Mouse (Mus musculus): ENCODE measurements at regions not wholly inside any gene's neighbourhood (a gene's known extent, or its start where the extent isn't known, plus 50 kb on each side); places are given as distances from the start of the nearest gene placed in this dataset.

GRCm38 (mm10) chr3:52685434-52686181 lies 331.4 kb downstream of the Cog6 start:
- no peak overlapping the region for H3K4me3 ChIP-seq (ENCODE audit: low read depth, low read length)
- H3K4me1 ChIP-seq (ENCODE audit: insufficient read depth), result no peaks in the 10 kb centered on the region
- H3K9me3 ChIP-seq (ENCODE audit: low read length), result no peaks in the 10 kb centered on the region
- ATAC-seq (no peak), DNase-seq (no peak)
- H3K36me3 ChIP-seq (replicated peaks; ENCODE audit: insufficient read depth, low read length), result no peaks in the 10 kb centered on the region
- H3K9ac ChIP-seq (replicated peaks), result no peak overlapping the region
- TF ChIP-seq CTCF (IDR thresholded peaks at IDR 0.05; ENCODE audit: low read depth), result no peak
- TF ChIP-seq EP300 (IDR thresholded peaks at IDR 0.05; ENCODE audit: low read depth), result no peak
- H3K27me3 ChIP-seq (ENCODE audit: insufficient read depth, low read length), result no peaks in the 10 kb centered on the region
- 64% methylated on average over 9 of the region's 9 CpGs for WGBS (ENCODE audit: insufficient replicate concordance)
- no peak overlapping the region for H3K27ac ChIP-seq (ENCODE audit: low read depth)
- no peak overlapping the region for H3K4me2 ChIP-seq (ENCODE audit: low read depth, low read length)

- DNase-seq, result no peak
- no peak overlapping the region for H3K4me3 ChIP-seq (ENCODE audit: low read depth, low read length)
Measured at GRCm38 (mm10) chr3:52680824-52681388, 336.1 kb downstream of the Cog6 start.

DNA sequence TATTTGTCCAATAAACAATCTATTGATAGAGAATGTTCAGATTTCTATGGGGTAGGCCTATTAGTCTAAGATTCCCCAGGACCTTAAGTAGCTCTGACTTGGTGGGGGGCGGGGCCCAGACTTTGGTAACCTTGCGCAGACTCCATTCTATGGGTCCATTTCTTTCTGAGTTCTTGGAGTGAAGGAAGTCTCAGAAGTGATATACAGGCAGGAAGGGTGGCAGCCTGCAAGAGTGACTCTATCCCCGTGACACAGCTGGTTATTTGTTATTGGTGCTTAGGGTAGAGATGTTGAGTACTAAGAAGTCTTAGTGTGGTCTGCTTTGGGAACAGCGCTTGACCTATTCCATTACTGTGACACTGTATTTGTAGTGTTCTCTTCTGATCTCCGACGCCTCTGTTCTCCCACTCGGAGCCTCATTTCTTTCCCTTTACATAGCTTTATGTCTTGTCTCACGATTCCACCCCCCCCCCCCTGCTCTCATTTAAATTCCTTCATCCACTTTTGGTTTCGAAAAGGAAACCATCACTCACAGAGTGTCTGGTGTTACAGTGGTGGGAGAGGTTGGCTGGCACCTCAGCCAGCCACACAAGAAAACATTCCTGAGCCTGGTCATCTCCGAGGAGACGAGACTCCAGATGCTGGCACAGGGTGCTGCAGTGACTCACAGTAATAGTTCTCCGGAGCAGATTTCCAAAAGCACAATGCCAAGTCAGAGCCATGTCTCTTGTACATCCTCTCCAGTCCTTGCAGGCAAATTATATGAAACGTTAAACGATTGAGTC lies 340.0 kb downstream of the Cog6 start:
- H3K9ac ChIP-seq (replicated peaks), result no peak overlapping the region
- H3K27me3 ChIP-seq (ENCODE audit: insufficient read depth, low read length), result no peaks in the 10 kb centered on the region
- no peaks in the 10 kb centered on the region for H3K36me3 ChIP-seq (replicated peaks; ENCODE audit: insufficient read depth, low read length)
- DNase-seq (peak; percentile 8), ATAC-seq (no peak)
- H3K27ac ChIP-seq (ENCODE audit: low read depth), result no peak overlapping the region
- WGBS (ENCODE audit: insufficient replicate concordance), result 75% methylated on average over 14 of the region's 14 CpGs
- TF ChIP-seq EP300 (IDR thresholded peaks at IDR 0.05; ENCODE audit: low read depth) (no peak), CTCF (IDR thresholded peaks at IDR 0.05; ENCODE audit: low read depth) (no peak)
- H3K9me3 ChIP-seq (ENCODE audit: low read length), result no peaks in the 10 kb centered on the region
- 0 out of 2 replicates have a peak, but pooled peaks cover 3% of the 10 kb centered on the region for H3K4me1 ChIP-seq (ENCODE audit: insufficient read depth)
- no peak overlapping the region for H3K4me3 ChIP-seq (ENCODE audit: low read depth, low read length)
- H3K4me2 ChIP-seq (ENCODE audit: low read depth, low read length), result no peak overlapping the region

More at GRCm38 (mm10) chr3:52680824-52681388, 336.1 kb downstream of the Cog6 start:
- no peak for TF ChIP-seq CTCF (IDR thresholded peaks at IDR 0.05; ENCODE audit: low read depth)
- TF ChIP-seq EP300 (IDR thresholded peaks at IDR 0.05; ENCODE audit: low read depth), result no peak
- H3K4me1 ChIP-seq (ENCODE audit: insufficient read depth), result 0 out of 2 replicates have a peak, but pooled peaks cover 3% of the 10 kb centered on the region
- no peak overlapping the region for H3K9ac ChIP-seq (replicated peaks)
- H3K36me3 ChIP-seq (replicated peaks; ENCODE audit: insufficient read depth, low read length), result no peaks in the 10 kb centered on the region
- H3K9me3 ChIP-seq (ENCODE audit: low read length), result no peaks in the 10 kb centered on the region
- H3K27ac ChIP-seq (ENCODE audit: low read depth), result no peak overlapping the region
- no peak overlapping the region for H3K4me2 ChIP-seq (ENCODE audit: low read depth, low read length)
- no peaks in the 10 kb centered on the region for H3K27me3 ChIP-seq (ENCODE audit: insufficient read depth, low read length)
- WGBS (ENCODE audit: insufficient replicate concordance), result 67% methylated on average over 3 of the region's 3 CpGs
- ATAC-seq, result no peak

DNA sequence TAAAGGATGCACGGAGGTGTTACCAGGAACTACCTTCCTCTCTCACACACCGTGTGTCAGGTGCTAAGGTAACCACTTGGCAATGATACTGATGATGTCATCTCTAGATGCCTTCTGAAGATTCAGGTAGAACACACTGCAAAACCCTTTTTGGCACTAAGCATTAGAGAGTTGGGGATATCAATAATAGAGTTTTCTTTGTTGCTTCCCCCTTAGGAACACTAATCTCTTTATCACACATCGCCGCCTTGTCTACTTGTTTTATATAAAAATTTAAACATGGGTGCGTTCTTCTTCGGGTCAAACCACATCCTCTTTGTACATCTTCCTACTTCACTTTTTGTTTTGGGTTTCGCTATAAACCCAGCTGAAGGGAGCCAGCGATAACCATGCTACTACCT lies 346.4 kb downstream of the Cog6 start:
- Histone ChIP-seq H3K36me3 (replicated peaks; ENCODE audit: insufficient read depth, low read length) (no peaks in the 10 kb centered on the region), H3K27ac (ENCODE audit: low read depth) (no peak overlapping the region), H3K9ac (replicated peaks) (no peak overlapping the region), H3K4me1 (ENCODE audit: insufficient read depth) (no peaks in the 10 kb centered on the region), H3K4me2 (ENCODE audit: low read depth, low read length) (no peak overlapping the region), H3K4me3 (ENCODE audit: low read depth, low read length) (no peak overlapping the region), H3K9me3 (ENCODE audit: low read length) (no peaks in the 10 kb centered on the region), H3K27me3 (ENCODE audit: insufficient read depth, low read length) (no peaks in the 10 kb centered on the region)
- DNase-seq, result no peak
- 79% methylated on average over 8 of the region's 8 CpGs for WGBS (ENCODE audit: insufficient replicate concordance)
- TF ChIP-seq EP300 (IDR thresholded peaks at IDR 0.05; ENCODE audit: low read depth), result no peak
- no peak for TF ChIP-seq CTCF (IDR thresholded peaks at IDR 0.05; ENCODE audit: low read depth)
- ATAC-seq, result no peak

GRCm38 (mm10) chr3:52663161-52663602 lies 353.9 kb downstream of the Cog6 start:
- H3K27ac ChIP-seq (ENCODE audit: low read depth), result no peak overlapping the region

More at GRCm38 (mm10) chr3:52663161-52663602, 353.9 kb downstream of the Cog6 start:
- H3K4me1 ChIP-seq (ENCODE audit: insufficient read depth), result no peaks in the 10 kb centered on the region
- no peak overlapping the region for H3K9ac ChIP-seq (replicated peaks)
- H3K4me3 ChIP-seq (ENCODE audit: low read depth, low read length), result no peak overlapping the region
- H3K4me2 ChIP-seq (ENCODE audit: low read depth, low read length), result no peak overlapping the region
- DNase-seq (no peak), ATAC-seq (no peak)
- no peaks in the 10 kb centered on the region for H3K9me3 ChIP-seq (ENCODE audit: low read length)
- 68% methylated on average over 5 of the region's 5 CpGs for WGBS (ENCODE audit: insufficient replicate concordance)
- no peaks in the 10 kb centered on the region for H3K36me3 ChIP-seq (replicated peaks; ENCODE audit: insufficient read depth, low read length)
- TF ChIP-seq CTCF (IDR thresholded peaks at IDR 0.05; ENCODE audit: low read depth), result no peak
- no peak for TF ChIP-seq EP300 (IDR thresholded peaks at IDR 0.05; ENCODE audit: low read depth)
- H3K27me3 ChIP-seq (ENCODE audit: insufficient read depth, low read length), result no peaks in the 10 kb centered on the region

Measured in liver, postnatal 0 days (tissue).